Mouse (Mus musculus): ENCODE data around the gene Pde4b.

The Pde4b gene

GRCm38 (mm10) chr4:102612596-102612995, 525.3 kb downstream of the Pde4b start:
- no peak for DNase-seq (ENCODE audit: low spot score)

DNA sequence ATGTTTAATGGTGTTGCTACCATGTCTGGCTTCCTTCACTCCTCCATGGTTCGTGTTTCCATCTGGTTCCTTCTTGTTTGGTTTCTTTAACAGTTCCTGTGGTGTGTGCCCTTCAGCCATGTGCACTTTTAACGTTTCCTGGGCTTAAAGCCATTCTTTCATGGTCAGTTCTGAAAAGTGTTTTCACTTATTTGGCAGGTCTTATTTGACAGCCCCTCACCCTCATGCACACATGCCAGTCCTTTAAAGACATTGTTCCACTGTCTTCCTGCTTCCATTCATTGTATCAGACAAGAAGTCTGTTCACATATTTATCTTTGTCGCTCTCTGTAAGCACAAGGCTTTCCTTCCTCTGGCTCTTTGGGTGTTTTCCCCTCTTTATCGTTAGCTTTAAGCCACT, 530.4 kb downstream of the Pde4b start:
- no peak for DNase-seq (ENCODE audit: low spot score)

GRCm38 (mm10) chr4:102618609-102619008, 531.3 kb downstream of the Pde4b start:
- DNase-seq (ENCODE audit: low spot score) = no peak

DNA sequence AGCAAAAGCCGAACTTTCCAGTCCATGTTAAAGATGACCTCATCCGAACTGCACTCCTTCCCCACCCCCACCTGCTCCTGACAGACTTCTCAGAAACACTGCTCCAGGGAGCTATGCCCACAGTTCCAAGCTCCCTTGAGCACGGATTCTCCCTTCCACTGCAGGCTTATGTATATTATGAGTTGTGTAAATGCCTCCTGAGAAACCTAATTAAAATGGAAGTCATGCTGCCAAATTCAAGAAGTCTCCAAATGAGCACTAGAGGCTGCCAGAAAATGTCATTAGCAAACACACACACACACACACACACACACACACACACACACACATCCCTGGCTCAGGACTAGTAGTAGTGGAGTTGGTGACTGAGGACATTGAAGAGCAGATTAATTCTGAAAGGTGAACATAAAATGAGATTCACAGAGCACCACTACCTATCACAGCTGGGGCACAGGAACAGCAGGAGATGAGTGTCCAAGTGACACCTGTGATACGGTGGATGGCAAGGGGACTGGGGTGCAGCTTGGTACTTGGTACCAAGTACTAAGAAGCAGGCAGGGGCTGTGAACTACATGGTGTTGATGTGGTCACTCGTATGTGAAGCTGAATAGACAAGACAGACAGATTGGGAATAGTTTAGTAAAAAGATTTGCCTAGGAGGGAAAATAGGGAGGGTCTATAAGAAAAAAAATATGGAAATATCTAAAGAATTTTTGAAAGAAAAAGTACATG, 533.0 kb downstream of the Pde4b start:
- no peak for DNase-seq (ENCODE audit: low spot score)

DNA sequence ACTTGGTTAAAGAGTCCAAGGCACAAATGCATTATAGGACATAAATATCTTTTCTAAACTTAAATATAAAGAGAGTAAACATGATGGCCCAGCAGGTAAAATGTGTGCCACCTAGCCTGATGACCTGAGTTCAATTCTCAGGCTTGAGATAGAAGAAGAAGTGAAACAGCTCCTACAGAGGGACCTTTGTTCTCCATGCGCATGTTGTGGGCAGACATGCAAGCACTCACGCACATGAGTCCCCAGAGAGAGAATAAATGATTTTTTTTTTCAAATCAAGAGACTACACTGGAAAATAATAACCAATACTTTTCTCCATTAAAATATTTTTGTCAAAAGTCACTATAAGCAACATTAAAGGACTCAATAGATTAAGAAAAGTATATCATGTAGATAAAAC, 533.8 kb downstream of the Pde4b start:
- no peak for DNase-seq (ENCODE audit: low spot score)

DNA sequence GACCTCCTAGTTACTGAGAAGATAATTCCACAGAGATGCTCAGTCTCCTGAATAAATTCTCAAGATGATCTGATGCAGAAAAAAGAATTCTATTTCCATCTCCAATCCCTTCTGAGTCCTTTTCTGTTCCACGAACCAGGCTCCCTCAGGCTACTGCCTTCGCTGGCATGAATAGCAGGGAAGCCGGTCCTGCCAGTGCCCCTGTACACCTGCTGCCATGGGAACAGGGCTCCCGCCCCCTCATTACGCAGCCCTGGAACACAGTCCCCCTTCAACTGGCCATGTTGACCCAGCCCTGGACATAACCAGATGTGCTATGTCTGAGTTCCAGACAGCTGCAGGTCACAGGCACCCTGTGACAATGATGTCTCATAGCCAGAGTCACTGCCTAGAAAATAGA, 535.6 kb downstream of the Pde4b start:
- no peak for DNase-seq (ENCODE audit: low spot score)

- DNase-seq (ENCODE audit: low spot score) = no peak
These were observed 536.7 kb downstream of the Pde4b start for GRCm38 (mm10) chr4:102623789-102624611.

- no peak for DNase-seq (ENCODE audit: low spot score)
These were observed 537.6 kb downstream of the Pde4b start for GRCm38 (mm10) chr4:102624937-102625336.

- no peak for DNase-seq (ENCODE audit: low spot score)
These were observed 540.5 kb downstream of the Pde4b start for GRCm38 (mm10) chr4:102627799-102628198.

DNA sequence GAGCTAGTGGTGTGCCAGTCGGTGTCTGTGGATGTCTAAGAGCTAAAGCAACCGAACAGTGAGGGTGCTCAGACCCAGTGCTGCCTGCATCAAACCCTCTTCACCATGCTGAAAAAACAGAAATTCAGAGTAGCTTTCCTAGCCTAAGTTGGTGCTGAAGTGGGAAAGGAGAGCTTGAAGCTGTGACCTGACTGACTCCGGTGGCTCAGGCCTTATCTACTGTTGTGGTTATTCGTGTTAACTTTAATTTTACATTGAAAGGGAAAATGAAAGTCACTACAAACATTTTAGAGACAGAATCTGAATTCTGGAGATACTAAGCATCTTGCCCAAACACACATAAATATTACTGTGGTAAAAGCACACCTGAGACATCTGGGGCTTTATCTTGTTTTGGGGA, 542.3 kb downstream of the Pde4b start:
- DNase-seq (ENCODE audit: low spot score) = no peak

GRCm38 (mm10) chr4:102630261-102630660, 542.9 kb downstream of the Pde4b start:
- DNase-seq (ENCODE audit: low spot score) = no peak

- DNase-seq (ENCODE audit: low spot score) = no peak
These were observed 544.3 kb downstream of the Pde4b start for GRCm38 (mm10) chr4:102631624-102632023.

DNA sequence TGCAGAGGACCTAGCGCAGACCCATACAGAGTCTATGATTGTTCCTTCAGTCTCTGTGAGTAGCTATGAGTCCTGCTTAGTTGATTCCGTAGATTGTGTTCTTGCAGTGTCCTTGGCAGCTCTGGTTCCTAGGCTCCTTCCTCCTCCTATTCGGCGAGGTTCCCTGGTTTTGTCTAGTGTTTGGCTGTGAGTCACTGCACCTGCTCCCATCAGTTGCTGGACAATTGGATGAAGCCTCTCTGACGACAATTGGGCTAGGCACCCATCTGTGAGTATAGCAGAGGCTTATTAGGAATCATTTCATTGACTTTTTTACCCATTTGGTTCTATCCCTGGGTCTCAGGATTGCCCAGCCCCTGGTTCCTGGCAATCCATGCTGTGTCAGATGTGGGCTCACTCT, 545.9 kb downstream of the Pde4b start:
- no peak for DNase-seq (ENCODE audit: low spot score)

DNA sequence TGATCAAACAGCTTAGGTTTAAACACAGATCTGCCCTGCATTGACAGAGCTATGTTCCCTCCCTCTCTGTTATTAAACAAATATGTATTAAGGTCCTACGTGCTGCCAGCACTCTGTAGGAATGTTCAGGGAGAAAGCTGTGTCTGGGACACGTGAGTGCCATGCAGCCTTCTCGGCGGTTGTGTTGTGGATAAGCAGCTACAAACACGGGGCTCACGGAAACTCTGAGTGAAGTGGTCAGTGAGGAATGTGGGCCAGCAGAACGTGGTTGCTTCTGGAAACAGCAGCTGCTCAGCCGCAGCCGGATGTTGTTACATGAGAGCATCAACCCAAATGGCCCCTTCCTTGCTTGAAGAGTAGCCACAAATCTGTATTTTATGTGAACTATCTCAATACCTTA, 547.9 kb downstream of the Pde4b start:
- DNase-seq (ENCODE audit: low spot score) = no peak

DNA sequence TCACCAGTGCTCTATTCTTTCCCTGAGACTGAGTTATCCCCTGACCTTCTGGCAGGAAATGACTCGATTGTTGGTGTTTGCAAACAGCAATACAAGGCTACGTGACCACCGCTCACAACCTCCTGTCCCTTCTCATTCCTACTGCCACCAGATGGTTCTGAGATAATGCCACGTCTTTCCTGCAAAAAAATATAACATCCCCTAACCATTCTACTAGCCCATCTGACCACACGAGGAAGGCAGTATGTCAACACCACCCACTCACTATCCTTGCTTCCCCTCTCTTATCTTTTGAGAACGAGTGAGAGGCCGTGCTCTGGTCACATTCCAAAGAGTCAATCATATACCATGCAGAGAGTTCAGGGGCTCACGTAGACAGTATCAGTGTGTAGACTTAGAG, 548.6 kb downstream of the Pde4b start:
- no peak for DNase-seq (ENCODE audit: low spot score)

GRCm38 (mm10) chr4:102637348-102637910, 550.1 kb downstream of the Pde4b start:
- no peak for DNase-seq (ENCODE audit: low spot score)

DNA sequence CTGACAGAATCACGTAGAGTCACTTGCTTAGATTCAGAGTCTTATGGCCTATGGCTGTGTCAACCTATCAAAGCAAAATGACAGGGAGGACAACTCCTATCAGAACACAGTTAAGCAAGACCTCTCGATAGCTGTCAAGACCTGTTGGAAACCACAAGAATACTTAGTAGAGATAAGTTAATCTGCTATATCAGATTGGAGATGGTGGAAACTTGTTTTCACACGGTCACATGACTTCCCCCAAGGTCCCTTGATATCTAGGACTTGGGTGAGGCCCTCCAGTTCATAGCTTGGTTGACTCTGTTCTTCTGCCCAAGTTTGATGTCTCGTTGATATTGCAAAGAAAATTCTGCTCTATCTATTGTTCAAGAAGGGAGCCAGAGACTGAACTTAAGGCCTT, 553.6 kb downstream of the Pde4b start:
- DNase-seq (ENCODE audit: low spot score) = no peak

- no peak for DNase-seq (ENCODE audit: low spot score)
These were observed 556.7 kb downstream of the Pde4b start for GRCm38 (mm10) chr4:102644062-102644461.

- no peak for DNase-seq (ENCODE audit: low spot score)
These were observed 559.7 kb downstream of the Pde4b start for GRCm38 (mm10) chr4:102647056-102647455.

GRCm38 (mm10) chr4:102655331-102655730, 568.0 kb downstream of the Pde4b start:
- DNase-seq (ENCODE audit: low spot score) = no peak

DNA sequence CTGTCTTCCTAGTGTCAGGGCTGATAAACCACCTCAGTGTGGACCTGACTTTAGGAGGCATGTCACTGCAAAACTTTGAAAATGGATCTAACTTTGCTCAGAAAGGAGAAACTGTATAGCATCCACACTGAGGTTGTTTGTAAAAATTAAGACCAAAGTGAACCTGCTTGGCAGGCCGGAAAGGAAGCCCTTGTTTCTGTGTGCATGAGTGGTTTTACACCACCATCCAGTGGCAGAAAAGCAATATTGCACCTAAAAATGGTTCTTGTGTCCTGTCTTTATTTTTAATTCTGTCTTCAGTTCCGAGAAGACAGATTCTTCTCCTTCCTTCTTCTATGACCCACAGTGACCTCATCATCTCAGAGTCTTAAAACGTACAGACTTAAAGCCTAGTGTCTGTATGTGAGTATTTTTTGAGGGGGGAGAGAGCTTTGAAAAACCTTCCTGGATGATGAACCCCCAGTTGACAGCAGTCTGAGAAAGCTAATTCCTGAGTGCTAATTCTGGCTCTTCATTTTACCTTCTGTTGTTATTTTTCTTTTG, 569.2 kb downstream of the Pde4b start:
- DNase-seq (ENCODE audit: low spot score) = peak; percentile 45

All from layer of hippocampus, adult 9-10 months (tissue).